Mouse (Mus musculus): ENCODE results near the gene Traf3ip3. TPM values are rescaled to one million over a fixed set of nuclear protein-coding genes. Genes with fewer than 3 reads are reported as not detected.

The Traf3ip3 gene
- polyA plus RNA-seq, 1 experiment from 2014 or later: not detected

GRCm38 (mm10) chr1:193230935-193231334 is 29.4 kb upstream of the Traf3ip3 start:
- in situ Hi-C loops (cut with MboI; ENCODE audit: low pct_unique_long_range_greater_than_20kb): no loop called here
- POLR2A ChIA-PET: no interaction called here
- no peak for ATAC-seq
- no peak for TF ChIP-seq CTCF (IDR thresholded peaks at IDR 0.05)
- CTCF ChIA-PET: no interaction called here
- DNase-seq (ENCODE audit: low read depth, low spot score): no peak
- H3K27me3 ChIP-seq: no peaks in the 10 kb centered on the region

DNA sequence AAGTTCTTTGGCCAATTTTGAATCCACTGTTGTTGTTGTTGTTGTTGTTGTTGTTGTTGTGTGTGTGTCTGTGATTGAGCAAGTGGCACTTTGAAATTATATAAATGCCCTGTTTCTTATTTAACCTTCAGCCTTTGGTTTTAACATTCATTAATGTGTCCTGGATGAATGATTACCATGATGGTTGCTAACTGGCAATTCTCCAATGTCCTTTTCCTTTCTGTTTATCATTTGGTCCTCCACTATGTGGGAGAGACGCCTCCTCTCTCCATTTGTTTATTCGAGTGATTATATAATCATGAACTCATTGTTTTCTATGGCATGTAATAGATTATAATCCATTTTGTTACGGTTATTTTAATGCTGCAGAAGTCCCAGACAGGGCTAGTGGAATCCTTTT is 29.0 kb upstream of the Traf3ip3 start:
- in situ Hi-C loops (cut with MboI; ENCODE audit: low pct_unique_long_range_greater_than_20kb): no loop called here
- H3K27me3 ChIP-seq: no peaks in the 10 kb centered on the region
- no peak for DNase-seq (ENCODE audit: low read depth, low spot score)
- POLR2A ChIA-PET: interaction anchor here (0.7 kb wide), 1 partner anchor 1254 kb away, joined by 3 read pairs; no protein-coding TSS in a partner anchor
- CTCF ChIA-PET: no interaction called here
- no peak for TF ChIP-seq CTCF (IDR thresholded peaks at IDR 0.05)
- no peak for ATAC-seq

- ChIA-PET POLR2A (interaction anchor here (0.7 kb wide), 1 partner anchor 1253 kb away, joined by 3 read pairs; no protein-coding TSS in a partner anchor), CTCF (no interaction called here)
- no peak for ATAC-seq
- no peak for DNase-seq (ENCODE audit: low read depth, low spot score)
- in situ Hi-C loops (cut with MboI; ENCODE audit: low pct_unique_long_range_greater_than_20kb): no loop called here
- no peaks in the 10 kb centered on the region for H3K27me3 ChIP-seq
- no peak for TF ChIP-seq CTCF (IDR thresholded peaks at IDR 0.05)
These were observed 28.1 kb upstream of the Traf3ip3 start for GRCm38 (mm10) chr1:193229570-193229969.

DNA sequence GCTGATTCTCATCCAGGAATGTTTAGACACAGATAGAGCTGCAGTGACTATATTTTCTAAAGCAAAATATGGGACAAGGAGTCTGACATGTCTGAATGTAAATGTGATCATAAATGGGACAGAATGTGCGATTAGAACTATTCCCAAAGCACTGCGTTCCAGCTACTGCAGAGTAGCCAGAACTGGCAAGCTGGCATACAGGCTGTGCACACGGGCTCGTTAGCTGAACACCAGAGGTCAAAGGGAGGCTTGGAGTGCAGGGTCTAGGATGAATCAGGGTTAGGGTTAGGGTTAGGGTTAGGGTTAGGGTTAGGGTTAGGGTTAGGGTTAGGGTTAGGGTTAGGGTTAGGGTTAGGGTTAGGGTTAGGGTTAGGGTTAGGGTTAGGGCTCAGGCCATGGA is 26.0 kb upstream of the Traf3ip3 start:
- CTCF ChIA-PET: interaction anchor here (0.5 to 1.7 kb wide), 2 partner anchors 16 to 41 kb away, joined by 3 read pairs; no protein-coding TSS in a partner anchor
- H3K27me3 ChIP-seq: no peaks in the 10 kb centered on the region
- no peak for ATAC-seq
- TF ChIP-seq CTCF (IDR thresholded peaks at IDR 0.05): no peak
- DNase-seq (ENCODE audit: low read depth, low spot score): no peak
- in situ Hi-C loops (cut with MboI; ENCODE audit: low pct_unique_long_range_greater_than_20kb): no loop called here
- POLR2A ChIA-PET: interaction anchor here (0.7 to 1.2 kb wide), 2 partner anchors 25 to 64 kb away, joined by 3 read pairs; no protein-coding TSS in a partner anchor

DNA sequence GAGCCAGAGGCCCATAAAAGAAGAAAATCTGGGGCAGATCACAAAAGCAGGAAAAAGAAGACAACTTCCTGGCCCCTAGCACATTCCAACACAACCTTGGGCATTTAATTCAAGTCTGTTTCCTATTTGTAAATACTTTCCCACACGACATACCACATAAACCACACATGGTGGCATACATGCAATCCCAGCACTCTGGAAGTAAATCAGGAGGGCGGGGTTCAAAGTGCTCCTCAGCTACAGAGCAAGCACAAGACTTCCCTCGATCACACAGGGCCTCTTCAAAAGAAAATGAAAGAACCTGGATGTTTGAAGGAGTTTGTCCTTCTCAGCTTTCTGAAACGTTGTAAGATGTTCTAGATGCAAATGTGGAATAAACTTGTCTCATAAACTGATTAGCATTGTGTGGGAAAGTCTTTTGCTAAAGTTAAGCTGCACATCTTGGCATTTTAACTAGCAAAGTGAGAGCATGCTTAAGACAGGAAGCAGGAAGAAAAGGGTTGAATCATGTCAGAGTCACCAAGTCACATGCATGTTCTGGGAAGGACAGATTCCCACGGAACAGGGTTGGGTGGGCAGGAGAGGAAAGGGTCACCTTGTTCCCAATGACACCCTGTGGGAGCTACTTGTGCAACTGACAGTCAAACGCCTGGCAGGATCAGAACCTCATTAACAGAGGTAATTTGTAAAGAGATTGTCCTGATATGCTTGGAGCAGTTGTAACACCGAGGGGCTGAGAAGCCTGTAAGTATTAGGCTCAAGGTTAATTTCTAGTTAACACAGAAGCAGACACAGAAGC is 25.4 kb upstream of the Traf3ip3 start:
- CTCF ChIA-PET: interaction anchor here (0.8 to 2.8 kb wide), 3 partner anchors 11 to 86 kb away, joined by 3 to 13 read pairs (median 3); no protein-coding TSS in a partner anchor
- POLR2A ChIA-PET: interaction anchor here (0.6 to 1.2 kb wide), 2 partner anchors 26 to 1061 kb away, joined by 3 read pairs; no protein-coding TSS in a partner anchor
- no peak for TF ChIP-seq CTCF (IDR thresholded peaks at IDR 0.05)
- DNase-seq (ENCODE audit: low read depth, low spot score) (no peak), ATAC-seq (no peak)
- H3K27me3 ChIP-seq: no peaks in the 10 kb centered on the region
- in situ Hi-C loops (cut with MboI; ENCODE audit: low pct_unique_long_range_greater_than_20kb): no loop called here

- ChIA-PET POLR2A (interaction anchor here (0.6 kb wide), 1 partner anchor 1060 kb away, joined by 3 read pairs; no protein-coding TSS in a partner anchor), CTCF (interaction anchor here (0.8 to 2.8 kb wide), 3 partner anchors 10 to 86 kb away, joined by 3 to 13 read pairs (median 3); no protein-coding TSS in a partner anchor)
- no peaks in the 10 kb centered on the region for H3K27me3 ChIP-seq
- in situ Hi-C loops (cut with MboI; ENCODE audit: low pct_unique_long_range_greater_than_20kb): no loop called here
- ATAC-seq (no peak), DNase-seq (ENCODE audit: low read depth, low spot score) (no peak)
- no peak for TF ChIP-seq CTCF (IDR thresholded peaks at IDR 0.05)
These were observed 24.6 kb upstream of the Traf3ip3 start for GRCm38 (mm10) chr1:193226114-193226513.

DNA sequence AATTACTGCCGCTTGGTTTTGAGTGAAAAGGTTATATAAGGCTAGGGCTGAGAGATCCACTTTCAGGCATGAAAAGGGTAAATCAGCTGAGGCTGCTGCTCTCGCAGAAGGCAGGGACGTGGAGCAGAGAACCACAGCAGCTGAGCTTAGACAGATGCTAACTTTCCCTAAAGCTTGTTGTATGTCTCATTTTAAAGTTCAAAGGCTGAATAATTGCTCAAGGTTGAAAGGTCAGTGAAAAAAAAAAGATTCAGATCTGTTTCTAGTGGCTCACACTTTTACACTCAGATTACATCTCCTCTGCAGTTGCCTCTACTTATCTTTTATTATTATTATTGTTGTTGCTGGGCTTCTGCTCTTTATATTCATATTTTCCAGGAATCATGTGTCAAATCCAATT is 24.0 kb upstream of the Traf3ip3 start:
- in situ Hi-C loops (cut with MboI; ENCODE audit: low pct_unique_long_range_greater_than_20kb): no loop called here
- POLR2A ChIA-PET: no interaction called here
- H3K27me3 ChIP-seq: no peaks in the 10 kb centered on the region
- TF ChIP-seq CTCF (IDR thresholded peaks at IDR 0.05): no peak
- no peak for DNase-seq (ENCODE audit: low read depth, low spot score)
- ATAC-seq: no peak
- CTCF ChIA-PET: interaction anchor here (2.8 kb wide), 1 partner anchor 10 kb away, joined by 13 read pairs; no protein-coding TSS in a partner anchor

GRCm38 (mm10) chr1:193220408-193220807 is 18.9 kb upstream of the Traf3ip3 start:
- TF ChIP-seq CTCF (IDR thresholded peaks at IDR 0.05): no peak
- in situ Hi-C loops (cut with MboI; ENCODE audit: low pct_unique_long_range_greater_than_20kb): no loop called here
- H3K27me3 ChIP-seq: no peaks in the 10 kb centered on the region
- no peak for DNase-seq (ENCODE audit: low read depth, low spot score)
- ATAC-seq: no peak
- ChIA-PET POLR2A (no interaction called here), CTCF (no interaction called here)

- H3K27me3 ChIP-seq: no peaks in the 10 kb centered on the region
- in situ Hi-C loops (cut with MboI; ENCODE audit: low pct_unique_long_range_greater_than_20kb): no loop called here
- ATAC-seq: no peak
- CTCF ChIA-PET: interaction anchor here (1.2 to 3.2 kb wide), 2 partner anchors 9 to 27 kb away, joined by 3 to 13 read pairs; no protein-coding TSS in a partner anchor
- POLR2A ChIA-PET: no interaction called here
- no peak for TF ChIP-seq CTCF (IDR thresholded peaks at IDR 0.05)
- DNase-seq (ENCODE audit: low read depth, low spot score): no peak
These were observed 14.5 kb upstream of the Traf3ip3 start for GRCm38 (mm10) chr1:193216000-193216399.

GRCm38 (mm10) chr1:193214053-193214452 is 12.6 kb upstream of the Traf3ip3 start:
- H3K27me3 ChIP-seq: no peaks in the 10 kb centered on the region
- ChIA-PET POLR2A (no interaction called here), CTCF (interaction anchor here (1.1 to 3.2 kb wide), 4 partner anchors 8 to 112 kb away, joined by 3 to 13 read pairs (median 3); no protein-coding TSS in a partner anchor)
- in situ Hi-C loops (cut with MboI; ENCODE audit: low pct_unique_long_range_greater_than_20kb): no loop called here
- no peak for DNase-seq (ENCODE audit: low read depth, low spot score)
- no peak for ATAC-seq
- TF ChIP-seq CTCF (IDR thresholded peaks at IDR 0.05): no peak

DNA sequence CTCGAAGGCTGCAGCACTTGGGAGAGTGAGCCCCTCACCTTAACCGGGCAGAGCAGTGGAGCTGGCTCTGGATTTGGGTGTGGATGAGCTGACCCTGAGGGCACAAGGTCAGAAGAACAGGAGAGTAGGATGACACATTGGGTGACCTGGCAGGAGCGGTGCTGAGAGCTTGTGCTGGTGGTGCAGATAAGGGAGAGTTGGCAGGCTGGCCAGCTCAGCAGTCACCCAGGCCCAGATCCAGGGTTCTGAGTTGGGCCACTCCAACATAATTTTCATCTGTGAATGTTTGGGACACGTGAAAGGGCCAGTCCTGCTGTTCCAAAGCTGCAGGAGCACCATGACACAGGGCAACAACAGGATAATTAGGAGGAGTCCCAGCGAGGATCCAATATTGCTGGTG is 9.9 kb upstream of the Traf3ip3 start:
- TF ChIP-seq CTCF (IDR thresholded peaks at IDR 0.05): no peak
- CTCF ChIA-PET: no interaction called here
- DNase-seq (ENCODE audit: low read depth, low spot score) (no peak), ATAC-seq (no peak)
- POLR2A ChIA-PET: no interaction called here
- in situ Hi-C loops (cut with MboI; ENCODE audit: low pct_unique_long_range_greater_than_20kb): no loop called here
- no peaks in the 10 kb centered on the region for H3K27me3 ChIP-seq
